Mouse (Mus musculus) testis, postnatal 14 days (tissue): ENCODE measurements at regions not wholly inside any gene's neighbourhood (a gene's known extent, or its start where the extent isn't known, plus 50 kb on each side); places are given as distances from the start of the nearest gene placed in this dataset.

Source experiments
- DNase-seq: peaks from one replicate; pipeline ENCODE4 v3.0.0; 2021; ENCODE audit warnings: low spot score

GRCm38 (mm10) chr3:37778386-37778785 lies 54.1 kb upstream of the Gm5148 start:
- DNase-seq: no peak

DNA sequence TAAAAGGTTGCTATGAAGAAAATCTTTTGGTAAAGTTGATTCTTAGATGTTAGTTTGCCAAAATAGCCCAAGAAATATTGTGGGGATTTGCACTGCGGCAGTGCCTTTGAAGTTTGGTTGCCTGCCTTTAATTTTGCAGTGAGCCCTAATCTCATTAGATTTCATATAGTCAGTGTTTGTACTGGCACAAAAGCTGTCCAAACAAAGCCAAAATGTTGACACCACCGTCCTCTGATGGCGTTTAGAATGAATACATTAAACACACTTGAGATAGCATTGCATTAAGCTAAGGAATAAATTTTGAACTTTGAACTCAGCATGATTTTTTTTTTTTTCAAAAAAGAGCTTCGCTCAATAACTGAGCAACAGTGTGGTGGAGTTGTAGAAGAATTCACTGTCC lies 51.9 kb upstream of the Gm5148 start:
- no peak for DNase-seq
